Mouse (Mus musculus) heart, postnatal 0 days (tissue): ENCODE data around the gene Zdhhc5.
A peak's percentile ranks its signal among the peaks of the same experiment; 100 is the strongest.

Experiments used
- CTCF ChIP-seq: IDR thresholded peaks from 2 replicates; pipeline ENCODE4 v1.5.1; 2016; ENCODE audit warnings: antibody characterized with exemption, control low read depth, low read depth
- EP300 ChIP-seq: IDR thresholded peaks from 2 replicates; pipeline ENCODE4 v1.6.1; 2016; ENCODE audit warnings: antibody characterized with exemption, low read depth

- TF ChIP-seq CTCF (peak; percentile 76), EP300 (no peak)
Observed at GRCm38 (mm10) chr2:84660253-84660652, 54.7 kb downstream of the Zdhhc5 start.
